ENCODE assay signal across 8 mouse cellular contexts in the genomic region with DNA sequence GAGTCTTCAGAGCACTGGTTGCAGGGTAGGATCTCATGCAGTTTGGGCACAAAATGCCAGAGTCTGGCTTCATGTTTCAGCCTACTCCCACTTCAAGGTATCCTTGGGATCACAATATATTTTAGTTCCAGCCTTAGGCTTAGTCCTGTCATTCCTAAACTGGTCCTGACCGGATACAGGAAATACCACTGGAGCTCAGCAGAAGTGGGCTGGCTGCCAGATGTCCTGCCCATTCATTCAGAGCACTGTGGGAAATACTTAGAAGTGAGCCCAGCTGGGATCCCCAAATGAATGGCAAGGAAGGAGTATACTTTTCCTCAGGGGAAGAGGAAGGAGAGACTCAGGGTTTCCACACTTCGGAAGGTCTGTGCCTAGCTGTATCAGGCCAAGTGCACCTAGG. TPM values are rescaled to one million over a fixed set of nuclear protein-coding genes. Genes with fewer than 3 reads are reported as not detected.
DNase-seq lines count a peak whose midpoint lies in the region; ATAC-seq and TF ChIP-seq lines count a peak whose summit lies in the region.

No protein-coding gene starts in this region.

- no peak for TF ChIP-seq EP300 in stomach, postnatal 0 days (optimal IDR thresholded peaks at IDR 0.05)

- 27% methylated on average over 2 of the region's 2 CpGs for WGBS in forebrain, embryonic 15.5 days
- WGBS in hindbrain, embryonic 15.5 days, result 29% methylated on average over 2 of the region's 2 CpGs
- WGBS in liver, embryonic 13.5 days (ENCODE audit: insufficient replicate concordance), result 61% methylated on average over 2 of the region's 2 CpGs
- WGBS in stomach, postnatal 0 days, result 46% methylated on average over 2 of the region's 2 CpGs

- no peaks in the 10 kb centered on the region for H3K9me3 ChIP-seq in forebrain, embryonic 15.5 days
- no peaks in the 10 kb centered on the region for H3K9me3 ChIP-seq in hindbrain, embryonic 15.5 days
- H3K9me3 ChIP-seq in liver, embryonic 13.5 days (replicated peaks), result no peaks in the 10 kb centered on the region
- no peaks in the 10 kb centered on the region for H3K9me3 ChIP-seq in stomach, postnatal 0 days (ENCODE audit: control insufficient read depth, low read length)

- H3K4me2 ChIP-seq in forebrain, embryonic 15.5 days (replicated peaks), result no peak overlapping the region
- no peak overlapping the region for H3K4me2 ChIP-seq in hindbrain, embryonic 15.5 days
- H3K4me2 ChIP-seq in liver, embryonic 13.5 days, result no peak overlapping the region
- no peak overlapping the region for H3K4me2 ChIP-seq in stomach, postnatal 0 days (replicated peaks; ENCODE audit: low read depth)

- TF ChIP-seq CTCF in stomach, postnatal 0 days (IDR thresholded peaks at IDR 0.05; ENCODE audit: low read depth), result no peak

- H3K4me1 ChIP-seq in forebrain, embryonic 15.5 days, result peaks cover 23% of the 10 kb centered on the region
- peaks cover 18% of the 10 kb centered on the region for H3K4me1 ChIP-seq in hindbrain, embryonic 15.5 days (replicated peaks)
- H3K4me1 ChIP-seq in liver, embryonic 13.5 days (replicated peaks), result peaks cover 7% of the 10 kb centered on the region
- no peaks in the 10 kb centered on the region; the same call in 1 of the 2 replicates for H3K4me1 ChIP-seq in stomach, postnatal 0 days (replicated peaks; ENCODE audit: control insufficient read depth, insufficient read depth)

- H3K27ac ChIP-seq in forebrain, embryonic 15.5 days (replicated peaks), result no peak overlapping the region
- H3K27ac ChIP-seq in hindbrain, embryonic 15.5 days (replicated peaks), result 0 out of 2 replicates have a peak overlapping the region, but pooled peaks have one; percentile 17
- H3K27ac ChIP-seq in liver, embryonic 13.5 days, result no peak overlapping the region
- no peak overlapping the region for H3K27ac ChIP-seq in stomach, postnatal 0 days (replicated peaks)

- peak; percentile 61 for DNase-seq in testis, postnatal 10 days (ENCODE audit: low spot score)
- no peak for DNase-seq in testis, postnatal 14 days (ENCODE audit: low spot score)
- DNase-seq in liver, embryonic 13.5 days, result no peak
- DNase-seq in stomach, postnatal 0 days (ENCODE audit: low spot score), result peak; percentile 52

- no peaks in the 10 kb centered on the region for H3K27me3 ChIP-seq in forebrain, embryonic 15.5 days
- H3K27me3 ChIP-seq in hindbrain, embryonic 15.5 days, result no peaks in the 10 kb centered on the region
- H3K27me3 ChIP-seq in liver, embryonic 13.5 days, result no peaks in the 10 kb centered on the region
- no peaks in the 10 kb centered on the region for H3K27me3 ChIP-seq in stomach, postnatal 0 days (ENCODE audit: control insufficient read depth, insufficient read depth, low read length)

- H3K36me3 ChIP-seq in forebrain, embryonic 15.5 days, result no peaks in the 10 kb centered on the region
- H3K36me3 ChIP-seq in hindbrain, embryonic 15.5 days, result no peaks in the 10 kb centered on the region
- no peaks in the 10 kb centered on the region for H3K36me3 ChIP-seq in liver, embryonic 13.5 days
- H3K36me3 ChIP-seq in stomach, postnatal 0 days (ENCODE audit: control insufficient read depth, insufficient read depth, low read length), result no peaks in the 10 kb centered on the region

- H3K9ac ChIP-seq in forebrain, embryonic 15.5 days (replicated peaks), result no peak overlapping the region
- H3K9ac ChIP-seq in hindbrain, embryonic 15.5 days, result no peak overlapping the region
- H3K9ac ChIP-seq in liver, embryonic 13.5 days, result no peak overlapping the region
- H3K9ac ChIP-seq in stomach, postnatal 0 days (ENCODE audit: low read length), result no peak overlapping the region

- H3K4me3 ChIP-seq in forebrain, embryonic 15.5 days, result no peak overlapping the region
- H3K4me3 ChIP-seq in hindbrain, embryonic 15.5 days, result no peak overlapping the region
- H3K4me3 ChIP-seq in liver, embryonic 13.5 days (replicated peaks), result no peak overlapping the region
- H3K4me3 ChIP-seq in stomach, postnatal 0 days (ENCODE audit: low read depth, low read length), result no peak overlapping the region

- ATAC-seq in forebrain, embryonic 15.5 days (replicated peaks), result peak; percentile 55; the same call in 1 of the 2 replicates
- 0 out of 2 replicates have a peak, but pooled peaks have one; percentile 32 for ATAC-seq in hindbrain, embryonic 15.5 days (ENCODE audit: low FRiP score, low read depth)
- 0 out of 2 replicates have a peak, but pooled peaks have one; percentile 26 for ATAC-seq in liver, embryonic 13.5 days (ENCODE audit: low read depth)
- peak; percentile 52; the same call in 1 of the 2 replicates for ATAC-seq in stomach, postnatal 0 days (ENCODE audit: low FRiP score, low TSS enrichment)
- ATAC-seq in monocyte, adult 5-6 weeks (replicated peaks; ENCODE audit: insufficient number of reproducible peaks, low FRiP score, low TSS enrichment, poor library complexity, severe bottlenecking), result no peak
- no peak for ATAC-seq in cerebellum, adult (ENCODE audit: insufficient number of reproducible peaks, low FRiP score, low TSS enrichment)

RNA-seq across cellular contexts. Expression of gene Rftn2, which starts 33.3 kb away (rescaled TPM):
- polyA plus RNA-seq in forebrain, embryonic 15.5 days (2015; fragmentation: Nextera tagmentation; extraction: Ambion mirVana), result 12.7 and 13.4 TPM in 2 replicates
- polyA plus RNA-seq in hindbrain, embryonic 15.5 days (2015; fragmentation: Nextera tagmentation; extraction: Ambion mirVana), result 11.0 and 11.8 TPM in 2 replicates
- 0.52 and 0.81 TPM in 2 replicates for polyA plus RNA-seq in liver, embryonic 13.5 days (2015; fragmentation: Nextera tagmentation; extraction: Ambion mirVana)
- polyA plus RNA-seq in stomach, postnatal 0 days (2015; fragmentation: Nextera tagmentation; extraction: Ambion mirVana), result 3.0 TPM in 2 replicates
- 1.4 to 3.1 TPM (median 2.7 TPM) in 3 replicates for total RNA-seq in monocyte, adult 5-6 weeks (2017)

RNA-seq across cellular contexts. Expression of gene Mars2, which starts 43.7 kb away (rescaled TPM):
- 4.3 and 4.4 TPM in 2 replicates for polyA plus RNA-seq in forebrain, embryonic 15.5 days (2015; fragmentation: Nextera tagmentation; extraction: Ambion mirVana)
- polyA plus RNA-seq in hindbrain, embryonic 15.5 days (2015; fragmentation: Nextera tagmentation; extraction: Ambion mirVana), result 3.4 TPM in 2 replicates
- polyA plus RNA-seq in liver, embryonic 13.5 days (2015; fragmentation: Nextera tagmentation; extraction: Ambion mirVana), result 3.0 and 3.2 TPM in 2 replicates
- 1.7 and 2.0 TPM in 2 replicates for polyA plus RNA-seq in stomach, postnatal 0 days (2015; fragmentation: Nextera tagmentation; extraction: Ambion mirVana)
- 3.7 to 7.5 TPM (median 5.2 TPM) in 3 replicates for total RNA-seq in monocyte, adult 5-6 weeks (2017)

Comparison
In these comparisons a context has a peak if more than half of its experiments do, and no peak if none do; other contexts are left out.
1. DNase-seq: peak in testis, postnatal 10 days (single experiment) and stomach, postnatal 0 days (single experiment); none in testis, postnatal 14 days (single experiment) and liver, embryonic 13.5 days (single experiment).
2. ATAC-seq: peak in forebrain, embryonic 15.5 days (single experiment), hindbrain, embryonic 15.5 days (single experiment), liver, embryonic 13.5 days (single experiment) and stomach, postnatal 0 days (single experiment); none in monocyte, adult 5-6 weeks (single experiment) and cerebellum, adult (single experiment).